Mouse (Mus musculus) CH12.LX (cell line): ENCODE measurements around the gene Neurog1. TPM values are rescaled to one million over a fixed set of nuclear protein-coding genes. Genes with fewer than 3 reads are reported as not detected.

Experiments used
- DNase-seq: peaks from one replicate; pipeline ENCODE4 v3.0.0-alpha.2; 2013; ENCODE audit errors: extremely low read depth
- H3K27ac ChIP-seq: 2 replicates; pipeline ENCODE4 v1.5.1; 2012; ENCODE audit warnings: low read depth, mild to moderate bottlenecking, control low read depth, moderate library complexity; ENCODE audit not compliant: insufficient read depth
- H3K27me3 ChIP-seq: replicated peaks from 2 replicates; pipeline ENCODE3; 2012; ENCODE audit warnings: inconsistent platforms
- H3K36me3 ChIP-seq, 2 experiments: replicated peaks in 1 of 2; 2 replicates each; pipeline versions ENCODE3 to v1.6.1; 2012; ENCODE audit warnings: inconsistent platforms in 1 of 2, low read length in 1 of 2, mild to moderate bottlenecking in 1 of 2, mixed read lengths in 1 of 2, moderate library complexity in 1 of 2; ENCODE audit not compliant: control insufficient read depth in 1 of 2, insufficient read depth in 1 of 2
- H3K4me1 ChIP-seq, 2 experiments: 2 replicates each; pipeline ENCODE4 v1.6.1; 2012; ENCODE audit warnings: inconsistent platforms in 1 of 2, moderate library complexity in 1 of 2; ENCODE audit not compliant: insufficient read depth in 2 of 2, control insufficient read depth in 1 of 2
- H3K4me2 ChIP-seq: 2 replicates; pipeline ENCODE4 v1.6.1; 2012; ENCODE audit warnings: low read depth, mild to moderate bottlenecking, control low read depth; ENCODE audit not compliant: poor library complexity, insufficient read depth, severe bottlenecking
- H3K4me3 ChIP-seq, 3 experiments: fragments of 150-350 bp in 1 of 3; sonication (generic) in 1 of 3; replicated peaks in 1 of 3; 2 replicates each; pipeline versions ENCODE3 to v1.5.1; 2011 to 2012; ENCODE audit warnings: low read depth in 2 of 3, low read length in 2 of 3, mild to moderate bottlenecking in 2 of 3, moderate library complexity in 2 of 3, control low read depth in 1 of 3, improper control_type of control experiment in 1 of 3, inconsistent platforms in 1 of 3, mixed read lengths in 1 of 3; ENCODE audit not compliant: poor library complexity in 1 of 3
- H3K79me2 ChIP-seq: replicated peaks from 2 replicates; pipeline ENCODE4 v1.6.1; 2012; ENCODE audit warnings: mild to moderate bottlenecking, moderate library complexity; ENCODE audit not compliant: control insufficient read depth, poor library complexity, insufficient read depth, severe bottlenecking; ENCODE audit errors: extremely low read depth
- H3K9ac ChIP-seq: 2 replicates; pipeline ENCODE4 v1.6.1; 2012; ENCODE audit warnings: low read depth, mild to moderate bottlenecking, control low read depth, moderate library complexity; ENCODE audit not compliant: insufficient read depth
- H3K9me3 ChIP-seq: replicated peaks from 2 replicates; pipeline ENCODE3; 2012; ENCODE audit warnings: low read length, inconsistent platforms, mixed read lengths
- CHD1 ChIP-seq: IDR thresholded peaks from 2 replicates; pipeline ENCODE4 v1.6.1; 2012; ENCODE audit warnings: low read depth, low read length, improper control_type of control experiment, inconsistent platforms
- CTCF ChIP-seq, 2 experiments: IDR thresholded peaks in 1 of 2; conservative IDR thresholded peaks in 1 of 2; 2 replicates each; pipeline ENCODE4 v1.5.1; 2011 to 2012; ENCODE audit warnings: low read depth in 2 of 2, low read length in 2 of 2, improper control_type of control experiment in 1 of 2, inconsistent platforms in 1 of 2, mild to moderate bottlenecking in 1 of 2, moderate library complexity in 1 of 2
- ELF1 ChIP-seq: IDR thresholded peaks from 2 replicates; pipeline ENCODE4 v1.6.1; 2014; ENCODE audit warnings: low read depth, mild to moderate bottlenecking, inconsistent platforms, low read length, improper control_type of control experiment
- GABPA ChIP-seq: IDR thresholded peaks from 2 replicates; pipeline ENCODE4 v1.6.1; 2012; ENCODE audit warnings: low read depth, low read length, improper control_type of control experiment, inconsistent platforms; ENCODE audit not compliant: insufficient replicate concordance
- HCFC1 ChIP-seq: IDR thresholded peaks from 2 replicates; pipeline ENCODE4 v1.6.1; 2012; ENCODE audit warnings: low read depth, mild to moderate bottlenecking, inconsistent platforms, low read length, improper control_type of control experiment
- MAX ChIP-seq: IDR thresholded peaks from 2 replicates; pipeline ENCODE4 v1.6.1; 2011; ENCODE audit warnings: low read length, improper control_type of control experiment
- MEF2A ChIP-seq: IDR thresholded peaks from 2 replicates; pipeline ENCODE4 v1.6.1; 2014; ENCODE audit warnings: low read depth, mild to moderate bottlenecking, inconsistent platforms, low read length, improper control_type of control experiment, borderline replicate concordance
- MXI1 ChIP-seq: IDR thresholded peaks from 2 replicates; pipeline ENCODE4 v1.6.1; 2011; ENCODE audit warnings: mild to moderate bottlenecking, low read depth, low read length, improper control_type of control experiment
- NRF1 ChIP-seq: IDR thresholded peaks from 2 replicates; pipeline ENCODE4 v1.6.1; 2014; ENCODE audit warnings: low read depth, mild to moderate bottlenecking, inconsistent platforms, low read length, improper control_type of control experiment, moderate library complexity
- USF1 ChIP-seq: IDR thresholded peaks from 2 replicates; pipeline ENCODE4 v1.6.1; 2014; ENCODE audit warnings: low read depth, mild to moderate bottlenecking, inconsistent platforms, low read length, improper control_type of control experiment
- ZMIZ1 ChIP-seq: IDR thresholded peaks from 2 replicates; pipeline ENCODE4 v1.6.1; 2012; ENCODE audit warnings: low read depth, mild to moderate bottlenecking, inconsistent platforms, low read length, improper control_type of control experiment
- ZNF384 ChIP-seq: IDR thresholded peaks from 2 replicates; pipeline ENCODE4 v1.6.1; 2012; ENCODE audit warnings: low read depth, low read length, improper control_type of control experiment, inconsistent platforms
- dilution Hi-C: fragments of 300-500 bp; cut with MboI; formaldehyde crosslinking; loops from 2 replicates; pipeline ENCODE4 v1.14.3; 2020; ENCODE audit warnings: low sequenced_read_pairs; ENCODE audit not compliant: extremely low pct_unique_long_range_greater_than_20kb, extremely low pct_ligation_motif_present
- in situ Hi-C: fragments of 300-500 bp; cut with MboI; formaldehyde crosslinking; loops from 3 replicates; pipeline ENCODE4 v1.14.3; 2019; ENCODE audit warnings: low sequenced_read_pairs, low pct_ligation_motif_present, low pct_unique_long_range_greater_than_20kb, mixed read lengths
- polyA plus RNA-seq: library from polyadenylated mRNA; unstranded; fragments of >175 nt; gene quantifications from 2 replicates; pipeline ENCODE4 v1.2.1, GENCODE M21; 2012; ENCODE audit warnings: low read depth; ENCODE audit not compliant: insufficient read length
- total RNA-seq, 2 experiments: library from RNA; depleted of rRNA; stranded (reverse); fragments of 300-350 nt in 1 of 2; fragments of >200 nt in 1 of 2; gene quantifications; 2 replicates each; pipeline ENCODE4 v1.2.3; 2012 to 2014

Gene Neurog1
- total and polyA plus RNA-seq, 3 experiments = not detected

GRCm38 (mm10) chr13:56275171-56275570 is 23.2 kb upstream of the Neurog1 start:
- Histone ChIP-seq H3K4me1 (peaks cover 0 to 7% of the 10 kb centered on the region in 2 experiments; a peak in 1 of 4 replicates), H3K4me2 (no peak overlapping the region), H3K4me3 (no peak overlapping the region), H3K36me3 (no peaks in the 10 kb centered on the region), H3K27ac (no peak overlapping the region), H3K9me3 (peaks cover 15% of the 10 kb centered on the region), H3K27me3 (peaks cover 31% of the 10 kb centered on the region), H3K79me2 (no peaks in the 10 kb centered on the region), H3K9ac (no peak overlapping the region)
- in situ Hi-C loops = loop anchor here (25.0 kb wide), 1 partner anchor 412 kb away; no protein-coding TSS in a partner anchor
- TF ChIP-seq NRF1 = no peak
- TF ChIP-seq USF1 = no peak
- no peak for TF ChIP-seq ELF1
- no peak for TF ChIP-seq HCFC1
- no peak for TF ChIP-seq CHD1
- no peak for DNase-seq
- dilution Hi-C loops = no loop called here

DNA sequence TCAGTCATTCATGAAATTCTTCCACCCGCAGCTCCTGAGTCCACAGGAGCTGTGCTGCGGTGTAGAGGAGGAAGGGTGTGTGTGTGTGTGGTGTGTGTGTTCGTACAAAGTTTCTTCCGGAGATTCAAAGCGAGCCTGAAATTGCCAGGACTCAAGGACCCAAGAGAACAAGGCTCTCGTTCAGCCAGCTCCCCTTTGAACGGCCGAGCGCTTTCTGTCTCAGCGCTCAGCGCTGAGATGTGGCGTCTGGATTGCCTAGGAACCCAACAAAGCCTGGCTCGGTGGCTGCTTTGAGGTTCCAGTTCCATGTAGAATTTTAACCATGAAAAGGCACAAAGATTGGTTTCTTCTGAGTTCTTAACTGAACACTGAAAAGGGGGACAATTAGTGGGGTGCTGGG is 18.2 kb upstream of the Neurog1 start:
- Histone ChIP-seq H3K79me2 (no peaks in the 10 kb centered on the region), H3K4me2 (no peak overlapping the region), H3K4me1 (peaks cover 0 to 7% of the 10 kb centered on the region in 2 experiments; a peak in 1 of 4 replicates), H3K36me3 (no peaks in the 10 kb centered on the region), H3K4me3 (no peak overlapping the region), H3K27ac (no peak overlapping the region), H3K9ac (no peak overlapping the region)
- no peak for DNase-seq
- in situ Hi-C loops = no loop called here
- no peak for TF ChIP-seq MXI1
- TF ChIP-seq MEF2A = no peak
- TF ChIP-seq ZMIZ1 = no peak
- TF ChIP-seq GABPA = no peak
- TF ChIP-seq, all 38 proteins: peak for 0
- dilution Hi-C loops = no loop called here
- Histone ChIP-seq H3K27me3 (peaks cover 30% of the 10 kb centered on the region), H3K9me3 (peaks cover 18% of the 10 kb centered on the region)

DNA sequence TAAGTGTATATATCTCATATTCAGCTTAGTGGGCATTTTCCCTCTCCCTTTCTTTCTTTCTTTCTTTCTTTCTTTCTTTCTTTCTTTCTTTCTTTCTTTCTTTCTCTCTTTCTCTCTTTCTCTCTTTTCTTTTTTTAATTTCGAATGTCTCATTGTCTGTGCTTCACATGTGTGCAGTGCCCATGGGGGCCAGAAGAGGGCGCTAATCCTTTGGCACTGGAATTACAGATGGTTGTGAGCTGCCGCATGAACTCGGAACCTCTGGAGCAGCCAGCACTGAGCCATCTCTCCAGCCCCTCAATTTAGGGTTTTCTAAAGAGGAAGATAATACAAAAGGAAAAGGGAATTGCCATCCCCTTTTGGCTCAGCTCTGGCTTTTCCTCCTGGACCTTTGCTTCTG is 15.4 kb upstream of the Neurog1 start:
- DNase-seq = no peak
- H3K4me1 ChIP-seq = peaks cover 0 to 2% of the 10 kb centered on the region in 2 experiments; a peak in 2 of 4 replicates

More for the DNA sequence above, 15.4 kb upstream of the Neurog1 start:
- in situ Hi-C loops = no loop called here
- Histone ChIP-seq H3K9me3 (peaks cover 16% of the 10 kb centered on the region), H3K36me3 (no peaks in the 10 kb centered on the region), H3K9ac (no peak overlapping the region), H3K27ac (no peak overlapping the region), H3K4me3 (no peak overlapping the region), H3K79me2 (no peaks in the 10 kb centered on the region), H3K27me3 (peaks cover 19% of the 10 kb centered on the region), H3K4me2 (no peak overlapping the region)
- dilution Hi-C loops = no loop called here
- no peak for TF ChIP-seq MAX
- TF ChIP-seq ZNF384 = no peak
- peak in 1 of 2 experiments; percentile 31; a peak in 2 of 4 replicates for TF ChIP-seq CTCF (conservative IDR thresholded peaks at IDR 0.05 in 1 of 2, IDR thresholded peaks at IDR 0.05 in 1 of 2; ENCODE audit: low read depth in 2 of 2, low read length in 2 of 2)
